Mouse (Mus musculus): ENCODE measurements around the gene Uevld. TPM values are rescaled to one million over a fixed set of nuclear protein-coding genes. Genes with fewer than 3 reads are reported as not detected.

Gene Uevld
- total RNA-seq, 1 experiment: 6.6 TPM

GRCm38 (mm10) chr7:46919551-46920176, 38.7 kb downstream of the Uevld start, which contains the start of gene Tsg101:
Gene Tsg101, minus strand, starts transcription at chr7:46919969.
- peak; percentile 72 for DNase-seq (ENCODE audit: low read depth, low spot score)
- in situ Hi-C loops (cut with MboI; ENCODE audit: low sequenced_read_pairs in 2 of 2, unreplicated experiment in 2 of 2): no loop called here
- Histone ChIP-seq H3K4me1 (ENCODE audit: control insufficient read depth in 2 of 2, insufficient read depth in 2 of 2, low read length in 2 of 2, poor library complexity in 1 of 2) (peaks cover 2 to 6% of the 10 kb centered on the region in 2 experiments; a peak in 2 of 4 replicates), H3K27ac (ENCODE audit: insufficient read depth, low read depth, low read length, poor library complexity, severe bottlenecking) (peak within 1 kb of the TSS; percentile 56), H3K9me3 (ENCODE audit: control insufficient read depth, insufficient read depth, low read depth, low read length) (no peaks in the 10 kb centered on the region), H3K9ac (ENCODE audit: insufficient read depth, low read depth, low read length, poor library complexity, severe bottlenecking) (peak within 1 kb of the TSS; percentile 95), H3K4me3 (ENCODE audit: insufficient read depth in 1 of 2, low read depth in 1 of 2, low read length in 2 of 2, poor library complexity in 1 of 2, severe bottlenecking in 1 of 2) (peak within 1 kb of the TSS; percentile 81 to 89), H3K36me3 (ENCODE audit: control insufficient read depth, insufficient read depth, low read length, poor library complexity, severe bottlenecking) (peaks cover 4% of the 10 kb centered on the region)
- peak; percentile 73 for TF ChIP-seq CHD2 (IDR thresholded peaks at IDR 0.05; ENCODE audit: low read depth, low read length)
- no peak for TF ChIP-seq ZC3H11A (IDR thresholded peaks at IDR 0.05; ENCODE audit: borderline replicate concordance, low read depth, low read length)

- in situ Hi-C loops (cut with MboI; ENCODE audit: low sequenced_read_pairs in 2 of 2, unreplicated experiment in 2 of 2): no loop called here
- H3K27ac ChIP-seq (ENCODE audit: insufficient read depth, low read depth, low read length, poor library complexity, severe bottlenecking): no peak overlapping the region
- peaks cover 2 to 6% of the 10 kb centered on the region in 2 experiments; a peak in 2 of 4 replicates for H3K4me1 ChIP-seq (ENCODE audit: control insufficient read depth in 2 of 2, insufficient read depth in 2 of 2, low read length in 2 of 2, poor library complexity in 1 of 2)
- peak overlapping the region; percentile 81 to 89 for H3K4me3 ChIP-seq (ENCODE audit: insufficient read depth in 1 of 2, low read depth in 1 of 2, low read length in 2 of 2, poor library complexity in 1 of 2, severe bottlenecking in 1 of 2)
- H3K9ac ChIP-seq (ENCODE audit: insufficient read depth, low read depth, low read length, poor library complexity, severe bottlenecking): peak overlapping the region; percentile 40
- H3K36me3 ChIP-seq (ENCODE audit: control insufficient read depth, insufficient read depth, low read length, poor library complexity, severe bottlenecking): peaks cover 4% of the 10 kb centered on the region
- TF ChIP-seq ZNF384 (IDR thresholded peaks at IDR 0.05; ENCODE audit: low read depth, low read length) (no peak), CHD2 (IDR thresholded peaks at IDR 0.05; ENCODE audit: low read depth, low read length) (no peak), MAFK (IDR thresholded peaks at IDR 0.05; ENCODE audit: insufficient read depth, low read depth, low read length) (no peak), ZC3H11A (IDR thresholded peaks at IDR 0.05; ENCODE audit: borderline replicate concordance, low read depth, low read length) (no peak)
- no peak for DNase-seq (ENCODE audit: low read depth, low spot score)
- H3K9me3 ChIP-seq (ENCODE audit: control insufficient read depth, insufficient read depth, low read depth, low read length): no peaks in the 10 kb centered on the region
Measured at GRCm38 (mm10) chr7:46918678-46919371, 39.5 kb downstream of the Uevld start.

GRCm38 (mm10) chr7:46916376-46916775, 42.0 kb downstream of the Uevld start:
- no peaks in the 10 kb centered on the region for H3K9me3 ChIP-seq (ENCODE audit: control insufficient read depth, insufficient read depth, low read depth, low read length)
- H3K27ac ChIP-seq (ENCODE audit: insufficient read depth, low read depth, low read length, poor library complexity, severe bottlenecking): no peak overlapping the region
- in situ Hi-C loops (cut with MboI; ENCODE audit: low sequenced_read_pairs in 2 of 2, unreplicated experiment in 2 of 2): no loop called here
- TF ChIP-seq ZC3H11A (IDR thresholded peaks at IDR 0.05; ENCODE audit: borderline replicate concordance, low read depth, low read length) (no peak), CHD2 (IDR thresholded peaks at IDR 0.05; ENCODE audit: low read depth, low read length) (no peak), MAFK (IDR thresholded peaks at IDR 0.05; ENCODE audit: insufficient read depth, low read depth, low read length) (no peak), ZNF384 (IDR thresholded peaks at IDR 0.05; ENCODE audit: low read depth, low read length) (no peak), HCFC1 (IDR thresholded peaks at IDR 0.05; ENCODE audit: borderline replicate concordance, insufficient read depth, low read length) (no peak)
- peaks cover 2 to 6% of the 10 kb centered on the region in 2 experiments; a peak in 2 of 4 replicates for H3K4me1 ChIP-seq (ENCODE audit: control insufficient read depth in 2 of 2, insufficient read depth in 2 of 2, low read length in 2 of 2, poor library complexity in 1 of 2)
- no peak overlapping the region for H3K4me3 ChIP-seq (ENCODE audit: insufficient read depth in 1 of 2, low read depth in 1 of 2, low read length in 2 of 2, poor library complexity in 1 of 2, severe bottlenecking in 1 of 2)
- peaks cover 7% of the 10 kb centered on the region for H3K36me3 ChIP-seq (ENCODE audit: control insufficient read depth, insufficient read depth, low read length, poor library complexity, severe bottlenecking)
- H3K9ac ChIP-seq (ENCODE audit: insufficient read depth, low read depth, low read length, poor library complexity, severe bottlenecking): no peak overlapping the region
- no peak for DNase-seq (ENCODE audit: low read depth, low spot score)

GRCm38 (mm10) chr7:46911250-46911649, 47.1 kb downstream of the Uevld start:
- in situ Hi-C loops (cut with MboI; ENCODE audit: low sequenced_read_pairs in 2 of 2, unreplicated experiment in 2 of 2): no loop called here
- peaks cover 14% of the 10 kb centered on the region for H3K36me3 ChIP-seq (ENCODE audit: control insufficient read depth, insufficient read depth, low read length, poor library complexity, severe bottlenecking)
- no peak overlapping the region for H3K27ac ChIP-seq (ENCODE audit: insufficient read depth, low read depth, low read length, poor library complexity, severe bottlenecking)
- no peak overlapping the region for H3K9ac ChIP-seq (ENCODE audit: insufficient read depth, low read depth, low read length, poor library complexity, severe bottlenecking)
- H3K9me3 ChIP-seq (ENCODE audit: control insufficient read depth, insufficient read depth, low read depth, low read length): no peaks in the 10 kb centered on the region
- no peak for DNase-seq (ENCODE audit: low read depth, low spot score)
- no peak overlapping the region for H3K4me3 ChIP-seq (ENCODE audit: insufficient read depth in 1 of 2, low read depth in 1 of 2, low read length in 2 of 2, poor library complexity in 1 of 2, severe bottlenecking in 1 of 2)
- peaks cover 0 to 2% of the 10 kb centered on the region in 2 experiments; a peak in 1 of 4 replicates for H3K4me1 ChIP-seq (ENCODE audit: control insufficient read depth in 2 of 2, insufficient read depth in 2 of 2, low read length in 2 of 2, poor library complexity in 1 of 2)
- TF ChIP-seq CHD2 (IDR thresholded peaks at IDR 0.05; ENCODE audit: low read depth, low read length): no peak
- no peak for TF ChIP-seq HCFC1 (IDR thresholded peaks at IDR 0.05; ENCODE audit: borderline replicate concordance, insufficient read depth, low read length)
- no peak for TF ChIP-seq MAFK (IDR thresholded peaks at IDR 0.05; ENCODE audit: insufficient read depth, low read depth, low read length)
- TF ChIP-seq ZC3H11A (IDR thresholded peaks at IDR 0.05; ENCODE audit: borderline replicate concordance, low read depth, low read length): no peak
- no peak for TF ChIP-seq ZNF384 (IDR thresholded peaks at IDR 0.05; ENCODE audit: low read depth, low read length)

Measured in ES-E14 (cell line).